Mouse (Mus musculus) cerebellum, postnatal 14 days (tissue): ENCODE data around the gene Clec14a.

Experiments used
- DNase-seq, 2 experiments: peaks; one replicate each; pipeline ENCODE4 v3.0.0; 2021; ENCODE audit warnings: mixed read lengths in 2 of 2

Clec14a gene

GRCm38 (mm10) chr12:58268563-58269501 lies at the start of gene Clec14a:
Gene Clec14a, minus strand, starts transcription at chr12:58269290.
- peak; percentile 20 to 25 for DNase-seq

- no peak for DNase-seq
Observed at GRCm38 (mm10) chr12:58307835-58308234, 38.7 kb upstream of the Clec14a start.

GRCm38 (mm10) chr12:58306402-58306801 lies 37.3 kb upstream of the Clec14a start:
- peak; percentile 3 to 5 for DNase-seq

GRCm38 (mm10) chr12:58305567-58305966 lies 36.5 kb upstream of the Clec14a start:
- no peak for DNase-seq

- DNase-seq: no peak
Observed at GRCm38 (mm10) chr12:58296980-58297379, 27.9 kb upstream of the Clec14a start.

GRCm38 (mm10) chr12:58285912-58286311 lies 16.8 kb upstream of the Clec14a start:
- no peak for DNase-seq

- DNase-seq: no peak
Observed at GRCm38 (mm10) chr12:58270520-58270919, 1.4 kb upstream of the Clec14a start.

GRCm38 (mm10) chr12:58269505-58269904 lies 415 bp upstream of the Clec14a start:
- no peak for DNase-seq

- DNase-seq: peak in 1 of 2 experiments; percentile 7
Observed at GRCm38 (mm10) chr12:58268186-58268562, 916 bp downstream of the Clec14a start.

GRCm38 (mm10) chr12:58267779-58268178 lies 1.3 kb downstream of the Clec14a start:
- DNase-seq: no peak

GRCm38 (mm10) chr12:58251901-58252300 lies 17.2 kb downstream of the Clec14a start:
- no peak for DNase-seq

GRCm38 (mm10) chr12:58232489-58232888 lies 36.6 kb downstream of the Clec14a start:
- DNase-seq: no peak

GRCm38 (mm10) chr12:58225644-58226043 lies 43.4 kb downstream of the Clec14a start:
- DNase-seq: no peak

- DNase-seq: no peak
Observed at GRCm38 (mm10) chr12:58219078-58219477, 50.0 kb downstream of the Clec14a start.

- no peak for DNase-seq
Observed at GRCm38 (mm10) chr12:58216218-58216617, 52.9 kb downstream of the Clec14a start.
